Mouse (Mus musculus): ENCODE measurements around the gene Mthfd2l.

Gene Mthfd2l

GRCm38 (mm10) chr5:90897429-90897828, 33.5 kb upstream of the Mthfd2l start:
- TF ChIP-seq NANOG (IDR thresholded peaks at IDR 0.05; ENCODE audit: borderline replicate concordance, low read length) (no peak), POU5F1 (IDR thresholded peaks at IDR 0.05; ENCODE audit: borderline replicate concordance, low read length) (no peak), CTCF (conservative IDR thresholded peaks at IDR 0.05; ENCODE audit: low read length) (no peak)
- Histone ChIP-seq H3K4me1 (replicated peaks; ENCODE audit: low read depth, low read length) (no peaks in the 10 kb centered on the region), H3K27me3 (ENCODE audit: insufficient read depth, low read length) (peaks cover 6% of the 10 kb centered on the region; the same call in 1 of the 2 replicates), H3K4me3 (replicated peaks; ENCODE audit: low read length) (no peak overlapping the region), H3K36me3 (ENCODE audit: insufficient read depth, low read length) (no peaks in the 10 kb centered on the region), H3K9me3 (ENCODE audit: low read length) (no peaks in the 10 kb centered on the region)

- H3K27me3 ChIP-seq (ENCODE audit: insufficient read depth, low read length) = peaks cover 11% of the 10 kb centered on the region; the same call in 1 of the 2 replicates
- H3K4me3 ChIP-seq (replicated peaks; ENCODE audit: low read length) = no peak overlapping the region
- no peaks in the 10 kb centered on the region for H3K36me3 ChIP-seq (ENCODE audit: insufficient read depth, low read length)
- no peak for TF ChIP-seq CTCF (conservative IDR thresholded peaks at IDR 0.05; ENCODE audit: low read length)
- TF ChIP-seq POU5F1 (IDR thresholded peaks at IDR 0.05; ENCODE audit: borderline replicate concordance, low read length) = no peak
- TF ChIP-seq NANOG (IDR thresholded peaks at IDR 0.05; ENCODE audit: borderline replicate concordance, low read length) = no peak
- peaks cover 3% of the 10 kb centered on the region; the same call in 1 of the 2 replicates for H3K4me1 ChIP-seq (replicated peaks; ENCODE audit: low read depth, low read length)
- no peaks in the 10 kb centered on the region for H3K9me3 ChIP-seq (ENCODE audit: low read length)
Observed at GRCm38 (mm10) chr5:90899308-90899707, 31.6 kb upstream of the Mthfd2l start.

GRCm38 (mm10) chr5:90900147-90900546, 30.8 kb upstream of the Mthfd2l start:
- Histone ChIP-seq H3K4me3 (replicated peaks; ENCODE audit: low read length) (no peak overlapping the region), H3K36me3 (ENCODE audit: insufficient read depth, low read length) (no peaks in the 10 kb centered on the region), H3K27me3 (ENCODE audit: insufficient read depth, low read length) (peaks cover 11% of the 10 kb centered on the region; the same call in 1 of the 2 replicates), H3K9me3 (ENCODE audit: low read length) (no peaks in the 10 kb centered on the region), H3K4me1 (replicated peaks; ENCODE audit: low read depth, low read length) (peaks cover 3% of the 10 kb centered on the region; the same call in 1 of the 2 replicates)
- no peak for TF ChIP-seq POU5F1 (IDR thresholded peaks at IDR 0.05; ENCODE audit: borderline replicate concordance, low read length)
- no peak for TF ChIP-seq CTCF (conservative IDR thresholded peaks at IDR 0.05; ENCODE audit: low read length)
- TF ChIP-seq NANOG (IDR thresholded peaks at IDR 0.05; ENCODE audit: borderline replicate concordance, low read length) = no peak

- peaks cover 3% of the 10 kb centered on the region; the same call in 1 of the 2 replicates for H3K4me1 ChIP-seq (replicated peaks; ENCODE audit: low read depth, low read length)
- no peaks in the 10 kb centered on the region for H3K36me3 ChIP-seq (ENCODE audit: insufficient read depth, low read length)
- no peak overlapping the region for H3K4me3 ChIP-seq (replicated peaks; ENCODE audit: low read length)
- H3K27me3 ChIP-seq (ENCODE audit: insufficient read depth, low read length) = peaks cover 11% of the 10 kb centered on the region; the same call in 1 of the 2 replicates
- H3K9me3 ChIP-seq (ENCODE audit: low read length) = no peaks in the 10 kb centered on the region
- TF ChIP-seq CTCF (conservative IDR thresholded peaks at IDR 0.05; ENCODE audit: low read length) (no peak), POU5F1 (IDR thresholded peaks at IDR 0.05; ENCODE audit: borderline replicate concordance, low read length) (no peak), NANOG (IDR thresholded peaks at IDR 0.05; ENCODE audit: borderline replicate concordance, low read length) (no peak)
Observed at GRCm38 (mm10) chr5:90900688-90901087, 30.2 kb upstream of the Mthfd2l start.

GRCm38 (mm10) chr5:90902380-90903260, 28.3 kb upstream of the Mthfd2l start:
- Histone ChIP-seq H3K9me3 (ENCODE audit: low read length) (no peaks in the 10 kb centered on the region), H3K27me3 (ENCODE audit: insufficient read depth, low read length) (peaks cover 11% of the 10 kb centered on the region; the same call in 1 of the 2 replicates), H3K36me3 (ENCODE audit: insufficient read depth, low read length) (no peaks in the 10 kb centered on the region), H3K4me3 (replicated peaks; ENCODE audit: low read length) (no peak overlapping the region), H3K4me1 (replicated peaks; ENCODE audit: low read depth, low read length) (peaks cover 3% of the 10 kb centered on the region; the same call in 1 of the 2 replicates)
- TF ChIP-seq CTCF (conservative IDR thresholded peaks at IDR 0.05; ENCODE audit: low read length) (no peak), POU5F1 (IDR thresholded peaks at IDR 0.05; ENCODE audit: borderline replicate concordance, low read length) (no peak), NANOG (IDR thresholded peaks at IDR 0.05; ENCODE audit: borderline replicate concordance, low read length) (no peak)

- Histone ChIP-seq H3K4me3 (replicated peaks; ENCODE audit: low read length) (peak within 1 kb of the TSS; percentile 65), H3K36me3 (ENCODE audit: insufficient read depth, low read length) (no peaks in the 10 kb centered on the region), H3K9me3 (ENCODE audit: low read length) (no peaks in the 10 kb centered on the region), H3K4me1 (replicated peaks; ENCODE audit: low read depth, low read length) (peaks cover 3% of the 10 kb centered on the region; the same call in 1 of the 2 replicates), H3K27me3 (ENCODE audit: insufficient read depth, low read length) (peaks cover 11% of the 10 kb centered on the region; the same call in 1 of the 2 replicates)
- TF ChIP-seq POU5F1 (IDR thresholded peaks at IDR 0.05; ENCODE audit: borderline replicate concordance, low read length) (no peak), NANOG (IDR thresholded peaks at IDR 0.05; ENCODE audit: borderline replicate concordance, low read length) (no peak), CTCF (conservative IDR thresholded peaks at IDR 0.05; ENCODE audit: low read length) (no peak)
Observed at GRCm38 (mm10) chr5:90903339-90904020, 27.4 kb upstream of the Mthfd2l start, which contains the start of gene Cxcl2. Gene Cxcl2 (plus strand): TSS chr5:90903871.

- no peaks in the 10 kb centered on the region; the same call in 1 of the 2 replicates for H3K27me3 ChIP-seq (ENCODE audit: insufficient read depth, low read length)
- no peak overlapping the region for H3K4me3 ChIP-seq (replicated peaks; ENCODE audit: low read length)
- TF ChIP-seq CTCF (conservative IDR thresholded peaks at IDR 0.05; ENCODE audit: low read length) (peak; percentile 48), POU5F1 (IDR thresholded peaks at IDR 0.05; ENCODE audit: borderline replicate concordance, low read length) (no peak)
- no peaks in the 10 kb centered on the region for H3K36me3 ChIP-seq (ENCODE audit: insufficient read depth, low read length)
- no peaks in the 10 kb centered on the region for H3K9me3 ChIP-seq (ENCODE audit: low read length)
- H3K4me1 ChIP-seq (replicated peaks; ENCODE audit: low read depth, low read length) = no peaks in the 10 kb centered on the region
Observed at GRCm38 (mm10) chr5:90908983-90909382, 21.9 kb upstream of the Mthfd2l start.

- Histone ChIP-seq H3K36me3 (ENCODE audit: insufficient read depth, low read length) (no peaks in the 10 kb centered on the region), H3K4me3 (replicated peaks; ENCODE audit: low read length) (no peak overlapping the region), H3K9me3 (ENCODE audit: low read length) (peaks cover 26% of the 10 kb centered on the region), H3K27me3 (ENCODE audit: insufficient read depth, low read length) (no peaks in the 10 kb centered on the region), H3K4me1 (replicated peaks; ENCODE audit: low read depth, low read length) (no peaks in the 10 kb centered on the region)
- no peak for TF ChIP-seq CTCF (conservative IDR thresholded peaks at IDR 0.05; ENCODE audit: low read length)
Observed at GRCm38 (mm10) chr5:90919495-90919894, 11.4 kb upstream of the Mthfd2l start.

All from E14TG2a.4 (cell line).